Mouse (Mus musculus) ES-E14 (cell line): ENCODE measurements around the gene Kdm6b. TPM values are rescaled to one million over a fixed set of nuclear protein-coding genes. Genes with fewer than 3 reads are reported as not detected.
A peak's percentile ranks its signal among the peaks of the same experiment; 100 is the strongest.

Experiments used
- DNase-seq: peaks from one replicate; pipeline ENCODE4 v3.0.0-alpha.2; 2013; ENCODE audit warnings: low read depth, low spot score
- H3K27ac ChIP-seq: 2 replicates; pipeline ENCODE4 v1.5.1; 2012; ENCODE audit warnings: low read depth, mild to moderate bottlenecking, low read length, moderate library complexity, mixed read lengths; ENCODE audit not compliant: poor library complexity, insufficient read depth, severe bottlenecking
- H3K36me3 ChIP-seq: 2 replicates; pipeline ENCODE4 v1.6.1; 2012; ENCODE audit warnings: mild to moderate bottlenecking, low read length, moderate library complexity, mixed read lengths; ENCODE audit not compliant: control insufficient read depth, poor library complexity, insufficient read depth, severe bottlenecking
- H3K4me1 ChIP-seq, 2 experiments: fragments of 150-350 bp in 1 of 2; sonication (generic) in 1 of 2; 2 replicates each; pipeline ENCODE4 v1.6.1; 2012; ENCODE audit warnings: low read length in 2 of 2, mild to moderate bottlenecking in 1 of 2, mixed read lengths in 1 of 2; ENCODE audit not compliant: control insufficient read depth in 2 of 2, insufficient read depth in 2 of 2, poor library complexity in 1 of 2
- H3K4me3 ChIP-seq, 2 experiments: fragments of 150-350 bp in 1 of 2; sonication (generic) in 1 of 2; 2 replicates each; pipeline ENCODE4 v1.5.1; 2012; ENCODE audit warnings: low read length in 2 of 2, low read depth in 1 of 2, mild to moderate bottlenecking in 1 of 2, mixed read lengths in 1 of 2; ENCODE audit not compliant: insufficient read depth in 1 of 2, poor library complexity in 1 of 2, severe bottlenecking in 1 of 2
- H3K9ac ChIP-seq: 2 replicates; pipeline ENCODE4 v1.6.1; 2012; ENCODE audit warnings: low read depth, mild to moderate bottlenecking, low read length, mixed read lengths; ENCODE audit not compliant: poor library complexity, insufficient read depth, severe bottlenecking
- H3K9me3 ChIP-seq: fragments of 150-350 bp; sonication (generic); 2 replicates; pipeline ENCODE4 v1.6.1; 2012; ENCODE audit warnings: low read depth, mild to moderate bottlenecking, low read length; ENCODE audit not compliant: control insufficient read depth, insufficient read depth
- CHD2 ChIP-seq: IDR thresholded peaks from 2 replicates; pipeline ENCODE4 v1.6.1; 2014; ENCODE audit warnings: mild to moderate bottlenecking, low read depth, low read length, inconsistent platforms
- HCFC1 ChIP-seq: IDR thresholded peaks from 2 replicates; pipeline ENCODE4 v1.6.1; 2012; ENCODE audit warnings: low read length, inconsistent platforms, borderline replicate concordance; ENCODE audit not compliant: insufficient read depth
- MAFK ChIP-seq: IDR thresholded peaks from 2 replicates; pipeline ENCODE4 v1.6.1; 2014; ENCODE audit warnings: mild to moderate bottlenecking, low read depth, low read length, inconsistent platforms; ENCODE audit not compliant: insufficient read depth
- ZC3H11A ChIP-seq: IDR thresholded peaks from 2 replicates; pipeline ENCODE4 v1.6.1; 2012; ENCODE audit warnings: low read depth, mild to moderate bottlenecking, inconsistent platforms, low read length, borderline replicate concordance
- ZNF384 ChIP-seq: IDR thresholded peaks from 2 replicates; pipeline ENCODE4 v1.6.1; 2012; ENCODE audit warnings: low read depth, low read length, inconsistent platforms
- in situ Hi-C, 2 experiments: fragments of 600-800 bp; cut with MboI; formaldehyde crosslinking; loops; one replicate each; pipeline ENCODE4 v1.15.1; 2025; ENCODE audit warnings: low sequenced_read_pairs in 2 of 2, inconsistent platforms in 1 of 2; ENCODE audit not compliant: unreplicated experiment in 2 of 2
- total RNA-seq: library from RNA; depleted of rRNA; stranded (reverse); fragments of 300-350 nt; gene quantifications from 2 replicates; pipeline ENCODE4 v1.2.3, GENCODE M21; 2012

Gene Kdm6b
- total RNA-seq, 1 experiment = 9.4 TPM

- H3K9me3 ChIP-seq = no peaks in the 10 kb centered on the region
- no peak for TF ChIP-seq ZNF384
- no peak for TF ChIP-seq ZC3H11A
- TF ChIP-seq CHD2 = no peak
- no peak for TF ChIP-seq MAFK
- TF ChIP-seq HCFC1 = no peak
- H3K9ac ChIP-seq = peak overlapping the region; percentile 56
- H3K27ac ChIP-seq = peak overlapping the region; percentile 61
- no peak for DNase-seq
- peaks cover 7 to 31% of the 10 kb centered on the region in 2 experiments for H3K4me1 ChIP-seq
- peak overlapping the region; percentile 61 to 74 for H3K4me3 ChIP-seq
- in situ Hi-C loops = no loop called here
- no peaks in the 10 kb centered on the region for H3K36me3 ChIP-seq
These were observed 1.8 kb upstream of the Kdm6b start for GRCm38 (mm10) chr11:69415327-69415667.

- Histone ChIP-seq H3K27ac (peak overlapping the region; percentile 61; the same call in 1 of the 2 replicates), H3K36me3 (no peaks in the 10 kb centered on the region), H3K4me3 (peak overlapping the region in 1 of 2 experiments; percentile 74; a peak in 2 of 4 replicates), H3K9ac (peak overlapping the region; percentile 56; the same call in 1 of the 2 replicates), H3K9me3 (no peaks in the 10 kb centered on the region), H3K4me1 (peaks cover 7 to 30% of the 10 kb centered on the region in 2 experiments)
- in situ Hi-C loops = no loop called here
- TF ChIP-seq ZC3H11A (no peak), MAFK (no peak), CHD2 (no peak)
- no peak for DNase-seq
These were observed 1.2 kb upstream of the Kdm6b start for GRCm38 (mm10) chr11:69414421-69415326.

- peak overlapping the region; percentile 1 to 94; a peak in 1 of 4 replicates for H3K4me3 ChIP-seq
- H3K9me3 ChIP-seq = no peaks in the 10 kb centered on the region
- H3K4me1 ChIP-seq = peaks cover 4 to 29% of the 10 kb centered on the region in 2 experiments
- in situ Hi-C loops = no loop called here
- DNase-seq = no peak
- H3K36me3 ChIP-seq = peaks cover 4% of the 10 kb centered on the region; the same call in 1 of the 2 replicates
- TF ChIP-seq HCFC1 (no peak), ZC3H11A (no peak), MAFK (no peak), ZNF384 (no peak), CHD2 (no peak)
- no peak overlapping the region; the same call in 1 of the 2 replicates for H3K9ac ChIP-seq
- H3K27ac ChIP-seq = no peak overlapping the region
These were observed 927 bp downstream of the Kdm6b start for GRCm38 (mm10) chr11:69412548-69412947.

- Histone ChIP-seq H3K4me3 (peak overlapping the region; percentile 74 to 94), H3K9me3 (no peaks in the 10 kb centered on the region), H3K27ac (no peak overlapping the region), H3K4me1 (peaks cover 4 to 29% of the 10 kb centered on the region in 2 experiments), H3K9ac (peak overlapping the region; percentile 81), H3K36me3 (peaks cover 11% of the 10 kb centered on the region)
- no peak for DNase-seq
- TF ChIP-seq ZC3H11A (no peak), MAFK (no peak), HCFC1 (no peak), CHD2 (no peak), ZNF384 (no peak)
- in situ Hi-C loops = no loop called here
These were observed 1.8 kb downstream of the Kdm6b start for GRCm38 (mm10) chr11:69411538-69412203.
